Mouse (Mus musculus) midbrain, embryonic 15.5 days (tissue): ENCODE results near the gene Klk1b1. TPM values are rescaled to one million over a fixed set of nuclear protein-coding genes. Genes with fewer than 3 reads are reported as not detected.

Experiments
- ATAC-seq: fragments of 200-750 bp; cut with Nextera tagmentation; replicated peaks from 2 replicates; pipeline ENCODE4 v1.8.0; 2017; ENCODE audit warnings: moderate TSS enrichment
- H3K27ac ChIP-seq: fragments of 300-500 bp; sonication (generic); 2 replicates; pipeline ENCODE4 v1.5.1; 2015; ENCODE audit warnings: mild to moderate bottlenecking, inconsistent platforms
- H3K27me3 ChIP-seq: fragments of 300-500 bp; sonication (generic); replicated peaks from 2 replicates; pipeline ENCODE4 v1.6.1; 2015; ENCODE audit warnings: inconsistent platforms
- H3K36me3 ChIP-seq: fragments of 300-500 bp; sonication (generic); replicated peaks from 2 replicates; pipeline ENCODE4 v1.6.1; 2015; ENCODE audit warnings: inconsistent platforms
- H3K4me1 ChIP-seq: fragments of 300-500 bp; sonication (generic); 2 replicates; pipeline ENCODE4 v1.6.1; 2015; ENCODE audit warnings: inconsistent platforms
- H3K4me2 ChIP-seq: fragments of 300-500 bp; sonication (generic); 2 replicates; pipeline ENCODE4 v1.6.1; 2015; ENCODE audit warnings: inconsistent platforms, mild to moderate bottlenecking, moderate library complexity
- H3K4me3 ChIP-seq: fragments of 300-500 bp; sonication (generic); 2 replicates; pipeline ENCODE4 v1.5.1; 2015; ENCODE audit warnings: mild to moderate bottlenecking, inconsistent platforms
- H3K9ac ChIP-seq: fragments of 300-500 bp; sonication (generic); 2 replicates; pipeline ENCODE4 v1.6.1; 2015; ENCODE audit warnings: mild to moderate bottlenecking, inconsistent platforms
- H3K9me3 ChIP-seq: fragments of 300-500 bp; sonication (generic); 2 replicates; pipeline ENCODE4 v1.6.1; 2016; ENCODE audit warnings: inconsistent platforms
- WGBS: fragments of 180-500 bp; shearing (Covaris S2); methylation state at CpG from one replicate; pipeline ENCODE4 v1.1.7; 2015; ENCODE audit warnings: mixed read lengths; 5-methylcytosine and 5-hydroxymethylcytosine counted together
- polyA plus RNA-seq: library from polyadenylated mRNA; unstranded; fragments of >200 nt; fragmentation: Nextera tagmentation; extraction: Ambion mirVana; gene quantifications from 2 replicates; pipeline ENCODE4 v1.2.1, GENCODE M21; 2015

Gene Klk1b1
- polyA plus RNA-seq, 1 experiment from 2014 or later: not detected

DNA sequence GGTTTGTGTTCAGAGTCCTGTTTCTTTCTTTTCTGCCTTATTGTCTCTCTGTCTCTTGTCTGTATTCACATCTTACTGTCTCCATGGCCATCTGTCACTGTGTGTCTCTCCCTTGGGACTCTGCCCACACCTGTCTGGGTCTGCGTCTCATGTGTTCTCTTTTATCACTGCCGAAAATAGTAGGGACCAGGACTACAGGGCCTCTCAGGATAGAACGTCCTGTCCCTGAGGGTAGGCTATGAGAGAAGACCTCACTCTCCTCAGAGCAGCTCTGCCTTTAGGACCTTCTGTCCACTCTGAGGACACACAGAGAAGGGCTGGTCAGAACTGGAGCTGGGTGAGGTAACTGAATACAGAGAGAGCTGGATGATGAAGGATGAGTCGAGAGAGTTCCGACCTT lies 48.5 kb downstream of the Klk1b1 start:
- no peak overlapping the region for H3K4me2 ChIP-seq
- no peaks in the 10 kb centered on the region for H3K36me3 ChIP-seq
- ATAC-seq: no peak
- H3K27me3 ChIP-seq: no peaks in the 10 kb centered on the region
- no peak overlapping the region for H3K27ac ChIP-seq
- no peaks in the 10 kb centered on the region for H3K9me3 ChIP-seq
- 94% methylated on average over 5 of the region's 5 CpGs for WGBS
- H3K4me3 ChIP-seq: no peak overlapping the region
- H3K9ac ChIP-seq: no peak overlapping the region
- no peaks in the 10 kb centered on the region for H3K4me1 ChIP-seq

Other genes with a start within 250 kb of the Klk1b1 start
- not detected in 2 replicates for gene Klk12, start 197.9 kb upstream of the Klk1b1 start, polyA plus RNA-seq
- 0.17 TPM in 1 of 2 replicates, not detected in the other for gene Klk11, start 192.1 kb upstream of the Klk1b1 start, polyA plus RNA-seq
- 0.12 and 0.17 TPM in 2 replicates for gene Klk10, start 185.7 kb upstream of the Klk1b1 start, polyA plus RNA-seq
- gene Klk9, start 174.9 kb upstream of the Klk1b1 start, polyA plus RNA-seq: 0.12 and 0.27 TPM in 2 replicates
- gene Klk8, start 169.2 kb upstream of the Klk1b1 start, polyA plus RNA-seq: 7.3 and 10.0 TPM in 2 replicates
- not detected in 2 replicates for gene Klk7, start 155.5 kb upstream of the Klk1b1 start, polyA plus RNA-seq
- not detected in 2 replicates for gene Klk6, start 142.3 kb upstream of the Klk1b1 start, polyA plus RNA-seq
- not detected in 2 replicates for gene Klk5, start 124.8 kb upstream of the Klk1b1 start, polyA plus RNA-seq
- gene Klk4, start 85.6 kb upstream of the Klk1b1 start, polyA plus RNA-seq: 0.18 TPM in 1 of 2 replicates, not detected in the other
- not detected in 2 replicates for gene Klk15, start 33.0 kb upstream of the Klk1b1 start, polyA plus RNA-seq
- gene Klk1b8, start 16.1 kb upstream of the Klk1b1 start, polyA plus RNA-seq: not detected in 2 replicates
- gene Klk1b9, start 9.3 kb downstream of the Klk1b1 start, polyA plus RNA-seq: not detected in 2 replicates
- gene Klk1b11, start 29.1 kb downstream of the Klk1b1 start, polyA plus RNA-seq: not detected in 2 replicates
- not detected in 2 replicates for gene Klk1b26, start 45.4 kb downstream of the Klk1b1 start, polyA plus RNA-seq
- gene Klk1b27, start 85.5 kb downstream of the Klk1b1 start, polyA plus RNA-seq: not detected in 2 replicates
- gene Klk1b21, start 135.6 kb downstream of the Klk1b1 start, polyA plus RNA-seq: not detected in 2 replicates
- not detected in 2 replicates for gene Klk1b22, start 145.9 kb downstream of the Klk1b1 start, polyA plus RNA-seq
- gene Klk1b16, start 170.0 kb downstream of the Klk1b1 start, polyA plus RNA-seq: not detected in 2 replicates
- gene Klk1b24, start 221.5 kb downstream of the Klk1b1 start, polyA plus RNA-seq: not detected in 2 replicates
- not detected in 2 replicates for gene Klk1b3, start 231.4 kb downstream of the Klk1b1 start, polyA plus RNA-seq
- not detected in 2 replicates for gene Klk1b4, start 240.7 kb downstream of the Klk1b1 start, polyA plus RNA-seq
- gene Klk1b5, start 249.2 kb downstream of the Klk1b1 start, polyA plus RNA-seq: not detected in 2 replicates